Mouse (Mus musculus) C2C12 (cell line): Measurements from ENCODE around the gene Pkig.

Experiments used
- CEBPB ChIP-seq: IDR thresholded peaks from one replicate; pipeline ENCODE4 v1.6.1; 2011; ENCODE audit warnings: low read depth, mild to moderate bottlenecking, control low read depth, moderate library complexity
- CTCF ChIP-seq: IDR thresholded peaks from one replicate; pipeline ENCODE4 v1.5.1; 2011; ENCODE audit not compliant: control insufficient read depth, insufficient read depth, insufficient read length
- MAX ChIP-seq: IDR thresholded peaks from one replicate; pipeline ENCODE4 v1.6.1; 2011; ENCODE audit warnings: mild to moderate bottlenecking, control low read depth
- MYOD1 ChIP-seq: IDR thresholded peaks from one replicate; pipeline ENCODE4 v1.6.1; 2011; ENCODE audit warnings: low read depth; ENCODE audit not compliant: control insufficient read depth, insufficient read length
- MYOG ChIP-seq: IDR thresholded peaks from one replicate; pipeline ENCODE4 v1.6.1; 2011; ENCODE audit not compliant: control insufficient read depth, insufficient read length; ENCODE audit errors: extremely low read depth
- USF1 ChIP-seq: IDR thresholded peaks from one replicate; pipeline ENCODE4 v1.6.1; 2011; ENCODE audit warnings: low read depth, mild to moderate bottlenecking, control low read depth, moderate library complexity

DNA sequence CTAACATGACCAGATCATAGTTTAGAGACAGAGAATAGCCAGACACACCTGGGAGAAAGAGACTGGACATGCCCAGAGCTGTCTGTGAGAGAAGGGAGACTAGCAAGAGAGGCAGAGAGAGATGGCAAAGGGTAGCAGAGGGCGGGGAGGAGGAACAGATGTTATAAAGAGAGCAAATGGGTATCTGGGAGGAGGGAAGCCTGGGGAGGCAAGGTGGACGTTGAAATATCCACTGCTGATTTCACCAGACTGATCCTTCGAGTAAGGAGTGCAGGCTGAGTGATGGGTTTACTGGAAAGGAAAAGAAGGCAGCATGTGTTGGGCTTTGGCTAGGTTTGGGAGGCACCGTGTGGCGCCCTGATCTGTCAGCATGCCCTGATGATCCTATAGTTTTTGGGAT, 16.2 kb downstream of the Pkig start:
- TF ChIP-seq CTCF: no peak
- no peak for TF ChIP-seq MAX
- TF ChIP-seq CEBPB: no peak
- TF ChIP-seq MYOG: no peak
- no peak for TF ChIP-seq USF1
- no peak for TF ChIP-seq MYOD1
